Mouse (Mus musculus): ENCODE measurements at regions not wholly inside any gene's neighbourhood (a gene's known extent, or its start where the extent isn't known, plus 50 kb on each side); places are given as distances from the start of the nearest gene placed in this dataset.

DNA sequence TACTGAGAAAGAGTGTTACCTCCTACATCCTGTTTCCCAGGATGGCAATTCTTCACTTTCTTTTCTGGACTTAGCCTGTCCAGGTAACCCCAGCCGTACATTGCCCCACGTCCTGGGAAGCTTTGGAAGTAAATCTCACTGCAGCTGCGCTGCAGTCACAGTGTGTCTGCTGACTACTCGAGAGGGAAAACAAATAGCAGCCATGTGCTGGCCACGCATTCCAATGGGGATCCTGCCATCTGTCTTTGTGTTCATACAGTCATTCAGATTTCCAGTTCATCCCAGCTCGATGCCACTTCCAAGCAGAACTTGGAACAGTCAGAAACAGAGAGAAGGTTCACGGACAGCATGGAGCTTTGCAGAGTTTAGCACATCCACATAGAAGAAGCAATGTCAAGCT lies 690.2 kb upstream of the Acvr2a start:
- no peak for TF ChIP-seq CTCF (conservative IDR thresholded peaks at IDR 0.05; ENCODE audit: insufficient read depth, insufficient read length, low read depth, low read length)
- no peak for TF ChIP-seq POLR2A (IDR thresholded peaks at IDR 0.05; ENCODE audit: low read depth, low read length)

Data from kidney, adult 2 months (tissue).